Mouse (Mus musculus): Measurements from ENCODE around the gene Foxe3. TPM values are rescaled to one million over a fixed set of nuclear protein-coding genes. Genes with fewer than 3 reads are reported as not detected.

The Foxe3 gene
- not detected in 2 replicates for polyA plus RNA-seq (2012)

- no peak for TF ChIP-seq GATA1 (IDR thresholded peaks at IDR 0.05; ENCODE audit: low read length)
Observed at GRCm38 (mm10) chr4:114925917-114926312, at the start of gene Foxe3. TSS of gene Foxe3 (minus strand) at chr4:114926013.

- TF ChIP-seq GATA1 (IDR thresholded peaks at IDR 0.05; ENCODE audit: low read length): no peak
Observed at GRCm38 (mm10) chr4:114973229-114973740, 47.5 kb upstream of the Foxe3 start.

GRCm38 (mm10) chr4:114970736-114971135, 44.9 kb upstream of the Foxe3 start:
- TF ChIP-seq GATA1 (IDR thresholded peaks at IDR 0.05; ENCODE audit: low read length): no peak

GRCm38 (mm10) chr4:114959533-114959932, 33.7 kb upstream of the Foxe3 start:
- TF ChIP-seq GATA1 (IDR thresholded peaks at IDR 0.05; ENCODE audit: low read length): no peak

- TF ChIP-seq GATA1 (IDR thresholded peaks at IDR 0.05; ENCODE audit: low read length): no peak
Observed at GRCm38 (mm10) chr4:114958786-114959185, 33.0 kb upstream of the Foxe3 start.

GRCm38 (mm10) chr4:114958231-114958630, 32.4 kb upstream of the Foxe3 start:
- no peak for TF ChIP-seq GATA1 (IDR thresholded peaks at IDR 0.05; ENCODE audit: low read length)

- TF ChIP-seq GATA1 (IDR thresholded peaks at IDR 0.05; ENCODE audit: low read length): no peak
Observed at GRCm38 (mm10) chr4:114957403-114957802, 31.6 kb upstream of the Foxe3 start.

- no peak for TF ChIP-seq GATA1 (IDR thresholded peaks at IDR 0.05; ENCODE audit: low read length)
Observed at GRCm38 (mm10) chr4:114953172-114953571, 27.4 kb upstream of the Foxe3 start.

- TF ChIP-seq GATA1 (IDR thresholded peaks at IDR 0.05; ENCODE audit: low read length): no peak
Observed at GRCm38 (mm10) chr4:114947852-114948481, 22.2 kb upstream of the Foxe3 start.

GRCm38 (mm10) chr4:114947395-114947794, 21.6 kb upstream of the Foxe3 start:
- TF ChIP-seq GATA1 (IDR thresholded peaks at IDR 0.05; ENCODE audit: low read length): no peak

GRCm38 (mm10) chr4:114946416-114946815, 20.6 kb upstream of the Foxe3 start:
- no peak for TF ChIP-seq GATA1 (IDR thresholded peaks at IDR 0.05; ENCODE audit: low read length)

- no peak for TF ChIP-seq GATA1 (IDR thresholded peaks at IDR 0.05; ENCODE audit: low read length)
Observed at GRCm38 (mm10) chr4:114945021-114945420, 19.2 kb upstream of the Foxe3 start.

- no peak for TF ChIP-seq GATA1 (IDR thresholded peaks at IDR 0.05; ENCODE audit: low read length)
Observed at GRCm38 (mm10) chr4:114942583-114942982, 16.8 kb upstream of the Foxe3 start.

- no peak for TF ChIP-seq GATA1 (IDR thresholded peaks at IDR 0.05; ENCODE audit: low read length)
Observed at GRCm38 (mm10) chr4:114942112-114942511, 16.3 kb upstream of the Foxe3 start.

- no peak for TF ChIP-seq GATA1 (IDR thresholded peaks at IDR 0.05; ENCODE audit: low read length)
Observed at GRCm38 (mm10) chr4:114941311-114941710, 15.5 kb upstream of the Foxe3 start.

GRCm38 (mm10) chr4:114938248-114938647, 12.4 kb upstream of the Foxe3 start:
- no peak for TF ChIP-seq GATA1 (IDR thresholded peaks at IDR 0.05; ENCODE audit: low read length)

GRCm38 (mm10) chr4:114937459-114938047, 11.7 kb upstream of the Foxe3 start:
- TF ChIP-seq GATA1 (IDR thresholded peaks at IDR 0.05; ENCODE audit: low read length): no peak
